12 mouse cellular contexts compared by ENCODE assay signal in the genomic region with DNA sequence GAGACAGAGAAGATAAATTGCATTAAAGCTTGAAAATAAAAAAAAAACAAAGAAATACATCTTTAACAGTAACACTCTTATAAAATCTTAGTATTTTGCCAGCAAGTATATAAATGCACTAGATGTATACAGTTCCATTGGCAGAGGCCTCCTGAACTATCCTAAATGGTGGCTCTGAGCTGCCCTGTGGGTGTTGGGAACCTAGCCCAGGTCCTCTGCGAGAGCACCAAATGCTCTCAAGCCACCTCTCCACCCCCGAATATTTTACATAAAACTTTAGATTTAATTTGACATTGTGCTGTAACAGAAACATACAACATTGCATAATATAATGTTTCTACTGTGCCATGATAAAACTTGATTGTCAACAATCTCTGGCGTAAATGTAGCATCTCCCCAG.
"Had no signal": no experiment of that assay in that cellular context is flagged by ENCODE, and none has a peak within 500 bp of the region (broad histone marks: within the 10 kb centered on the region; RNA-seq: fewer than 3 reads in every experiment).

No protein-coding gene starts in this region.

- ATAC-seq: liver, postnatal 0 days had no signal

- DNase-seq: kidney, postnatal 36 days; layer of hippocampus, adult 9-11 months; layer of hippocampus, postnatal 36 days; liver; liver, embryonic 13.5 days; liver, postnatal 0 days; lung, postnatal 14 days; retina, postnatal 1 day; right cerebral cortex, postnatal 4 days; spleen, adult 18-20 months; thymus, adult 18-20 months; thymus, postnatal 14 days had no signal
